9 mouse cellular contexts compared by ENCODE assay signal in the genomic region with DNA sequence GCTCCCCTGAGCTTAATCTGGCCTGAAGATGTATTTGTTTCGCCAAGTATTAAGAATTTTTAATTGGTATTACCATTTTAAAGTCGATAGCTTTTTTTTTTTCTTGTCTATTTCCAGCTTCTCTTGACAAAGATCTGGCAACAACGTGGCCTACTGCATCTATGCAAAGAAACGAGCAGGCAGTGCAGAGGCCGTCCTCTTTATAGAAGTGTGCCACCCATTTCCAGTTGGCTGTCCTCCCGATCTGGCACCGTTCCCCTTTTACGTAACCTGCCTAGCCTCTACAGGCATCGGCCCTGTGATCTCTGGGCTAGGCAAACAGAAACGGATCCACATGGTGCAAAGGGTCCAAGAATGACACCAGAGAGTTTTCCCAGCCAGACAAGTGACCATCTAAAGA. TPM values are rescaled to one million over a fixed set of nuclear protein-coding genes. Genes with fewer than 3 reads are reported as not detected.
A peak's percentile ranks its signal among the peaks of the same experiment; 100 is the strongest.
DNase-seq lines count a peak whose midpoint lies in the region; ATAC-seq lines count a peak whose summit lies in the region.
"Had no signal": no experiment of that assay in that cellular context is flagged by ENCODE, and none has a peak within 500 bp of the region (broad histone marks: within the 10 kb centered on the region; RNA-seq: fewer than 3 reads in every experiment).

No protein-coding gene starts in this region.

- H3K9me3 ChIP-seq in heart, embryonic 11.5 days (replicated peaks; ENCODE audit: control insufficient read depth, low read length), result no peaks in the 10 kb centered on the region
- H3K9me3 ChIP-seq in liver, embryonic 11.5 days (ENCODE audit: control insufficient read depth, low read length), result no peaks in the 10 kb centered on the region

- H3K9ac ChIP-seq in heart, embryonic 11.5 days (ENCODE audit: low read depth, low read length), result no peak overlapping the region
- no peak overlapping the region for H3K9ac ChIP-seq in liver, embryonic 11.5 days (ENCODE audit: low read depth, low read length)

- no peak overlapping the region for H3K27ac ChIP-seq in heart, embryonic 11.5 days (ENCODE audit: low read depth, low read length)
- no peak overlapping the region; the same call in 1 of the 2 replicates for H3K27ac ChIP-seq in liver, embryonic 11.5 days (ENCODE audit: low read depth, low read length)

- WGBS in heart, embryonic 11.5 days (ENCODE audit: insufficient replicate concordance), result 61% methylated on average over 10 of the region's 10 CpGs
- WGBS in liver, embryonic 11.5 days, result 49% methylated on average over 10 of the region's 10 CpGs

- H3K36me3 ChIP-seq in heart, embryonic 11.5 days (ENCODE audit: control insufficient read depth, insufficient read depth, low read length), result no peaks in the 10 kb centered on the region
- H3K36me3 ChIP-seq in liver, embryonic 11.5 days (ENCODE audit: control insufficient read depth, insufficient read depth, low read length), result no peaks in the 10 kb centered on the region

- H3K4me3 ChIP-seq in heart, embryonic 11.5 days (ENCODE audit: low read depth, low read length), result no peak overlapping the region
- H3K4me3 ChIP-seq in liver, embryonic 11.5 days (ENCODE audit: low read depth, low read length), result no peak overlapping the region; the same call in none of the 2 replicates

- H3K4me2 ChIP-seq in heart, embryonic 11.5 days, result no peak overlapping the region
- H3K4me2 ChIP-seq in liver, embryonic 11.5 days, result peak overlapping the region; percentile 91

- ATAC-seq in heart, embryonic 11.5 days (replicated peaks; ENCODE audit: insufficient number of reproducible peaks, low FRiP score, low TSS enrichment), result no peak
- 0 out of 2 replicates have a peak, but pooled peaks have one; percentile 24 for ATAC-seq in frontal cortex, adult (ENCODE audit: low TSS enrichment)
- ATAC-seq in liver, embryonic 11.5 days (replicated peaks; ENCODE audit: low FRiP score), result no peak
- ATAC-seq: Patski had no signal

- DNase-seq in heart, adult 18-20 months, result peak; percentile 92 to 93
- peak; percentile 93 for DNase-seq in adrenal gland, postnatal 10 days
- peak; percentile 93 for DNase-seq in kidney, adult 8-10 months
- DNase-seq in liver, embryonic 11.5 days (ENCODE audit: low spot score), result no peak
- DNase-seq in ovary, adult 18-20 months (ENCODE audit: low spot score), result peak; percentile 71
- peak; percentile 32 for DNase-seq in urinary bladder, adult 2 months (ENCODE audit: low spot score)

- no peaks in the 10 kb centered on the region for H3K27me3 ChIP-seq in heart, embryonic 11.5 days (ENCODE audit: control insufficient read depth, insufficient read depth, low read length)
- H3K27me3 ChIP-seq in liver, embryonic 11.5 days (replicated peaks; ENCODE audit: control insufficient read depth, insufficient read depth, low read length), result no peaks in the 10 kb centered on the region
- H3K27me3 ChIP-seq: Patski had no signal

- H3K4me1 ChIP-seq in heart, embryonic 11.5 days (ENCODE audit: control insufficient read depth, insufficient read depth, low read length), result peaks cover 5% of the 10 kb centered on the region; the same call in 1 of the 2 replicates
- peaks cover 8% of the 10 kb centered on the region for H3K4me1 ChIP-seq in liver, embryonic 11.5 days (replicated peaks; ENCODE audit: control insufficient read depth, insufficient read depth, low read length)

RNA-seq across cellular contexts. Expression of a gene that starts 1.9 kb away (rescaled TPM):
- total RNA-seq in heart, adult 18-20 months (2021), result 10 to 100 TPM; 34.9 to 41.0 TPM
- 7.9 and 9.1 TPM in 2 replicates for polyA plus RNA-seq in heart, embryonic 11.5 days (2014; fragmentation: Nextera tagmentation; extraction: Ambion mirVana)
- 10 to 100 TPM; 36.6 to 40.0 TPM for total RNA-seq in adrenal gland, postnatal 10 days (2021)
- 7.6 and 9.2 TPM in 2 replicates for polyA plus RNA-seq in liver, embryonic 11.5 days (2014; fragmentation: Nextera tagmentation; extraction: Ambion mirVana)
- 27.8 and 30.3 TPM in 2 replicates for polyA plus RNA-seq in urinary bladder, adult 2 months (2012; rRNA removed)

RNA-seq across cellular contexts. Expression of a gene that starts 41.1 kb away (rescaled TPM):
- total RNA-seq in heart, adult 18-20 months (2021), result 10 to 100 TPM; 44.2 to 48.3 TPM
- polyA plus RNA-seq in heart, embryonic 11.5 days (2014; fragmentation: Nextera tagmentation; extraction: Ambion mirVana), result 15.2 and 18.0 TPM in 2 replicates
- total RNA-seq in adrenal gland, postnatal 10 days (2021), result 10 to 100 TPM; 27.9 to 31.7 TPM
- 25.0 and 26.8 TPM in 2 replicates for polyA plus RNA-seq in liver, embryonic 11.5 days (2014; fragmentation: Nextera tagmentation; extraction: Ambion mirVana)
- polyA plus RNA-seq in urinary bladder, adult 2 months (2012; rRNA removed), result 9.6 and 11.9 TPM in 2 replicates

RNA-seq across cellular contexts. Expression of a gene that starts 41.2 kb away (rescaled TPM):
- total RNA-seq in heart, adult 18-20 months (2021), result 10 to 100 TPM; 35.1 to 40.5 TPM
- polyA plus RNA-seq in heart, embryonic 11.5 days (2014; fragmentation: Nextera tagmentation; extraction: Ambion mirVana), result 30.1 and 35.8 TPM in 2 replicates
- total RNA-seq in adrenal gland, postnatal 10 days (2021), result 10 to 100 TPM; 16.0 to 21.1 TPM
- polyA plus RNA-seq in liver, embryonic 11.5 days (2014; fragmentation: Nextera tagmentation; extraction: Ambion mirVana), result 30.0 and 34.3 TPM in 2 replicates
- 20.0 and 30.4 TPM in 2 replicates for polyA plus RNA-seq in urinary bladder, adult 2 months (2012; rRNA removed)
